Mouse (Mus musculus) liver, embryonic 12.5 days (tissue): ENCODE results near the gene Ankdd1a. TPM values are rescaled to one million over a fixed set of nuclear protein-coding genes. Genes with fewer than 3 reads are reported as not detected.

Source experiments
- ATAC-seq: fragments of 200-750 bp; cut with Nextera tagmentation; 2 replicates; pipeline ENCODE4 v1.8.0; 2017; ENCODE audit warnings: moderate number of reproducible peaks, mild to moderate bottlenecking, moderate library complexity
- H3K27ac ChIP-seq: fragments of 300-500 bp; sonication (generic); 2 replicates; pipeline ENCODE4 v1.5.1; 2016; ENCODE audit warnings: mild to moderate bottlenecking
- H3K27me3 ChIP-seq: fragments of 300-500 bp; sonication (generic); replicated peaks from 2 replicates; pipeline ENCODE4 v1.6.1; 2016; ENCODE audit warnings: mild to moderate bottlenecking, moderate library complexity
- H3K36me3 ChIP-seq: fragments of 300-500 bp; sonication (generic); 2 replicates; pipeline ENCODE4 v1.6.1; 2016; ENCODE audit warnings: mild to moderate bottlenecking, moderate library complexity
- H3K4me1 ChIP-seq: fragments of 300-500 bp; sonication (generic); 2 replicates; pipeline ENCODE4 v1.6.1; 2016
- H3K4me2 ChIP-seq: fragments of 300-500 bp; sonication (generic); 2 replicates; pipeline ENCODE4 v1.6.1; 2016; ENCODE audit warnings: mild to moderate bottlenecking, moderate library complexity
- H3K4me3 ChIP-seq: fragments of 300-500 bp; sonication (generic); 2 replicates; pipeline ENCODE4 v1.5.1; 2016; ENCODE audit warnings: mild to moderate bottlenecking, moderate library complexity
- H3K9ac ChIP-seq: fragments of 300-500 bp; sonication (generic); 2 replicates; pipeline ENCODE4 v1.6.1; 2016; ENCODE audit warnings: mild to moderate bottlenecking, moderate library complexity
- H3K9me3 ChIP-seq: fragments of 300-500 bp; sonication (generic); replicated peaks from 2 replicates; pipeline ENCODE4 v1.6.1; 2016; ENCODE audit warnings: mild to moderate bottlenecking, moderate library complexity
- WGBS: fragments of 180-500 bp; shearing (Covaris S2); methylation state at CpG from one replicate; pipeline ENCODE4 v1.1.7; 2016; ENCODE audit not compliant: insufficient replicate concordance; 5-methylcytosine and 5-hydroxymethylcytosine counted together
- polyA plus RNA-seq: library from polyadenylated mRNA; unstranded; fragments of >200 nt; fragmentation: Nextera tagmentation; extraction: Ambion mirVana; gene quantifications from 2 replicates; pipeline ENCODE4 v1.2.1, GENCODE M21; 2016

Ankdd1a gene
- polyA plus RNA-seq, 1 experiment from 2014 or later: not detected

- H3K4me1 ChIP-seq: peaks cover 87% of the 10 kb centered on the region
- H3K4me2 ChIP-seq: no peak overlapping the region
- no peak overlapping the region for H3K4me3 ChIP-seq
- H3K27ac ChIP-seq: peak overlapping the region; percentile 98
- no peaks in the 10 kb centered on the region for H3K9me3 ChIP-seq
- 88% methylated on average over 2 of the region's 2 CpGs for WGBS
- H3K9ac ChIP-seq: no peak overlapping the region
- ATAC-seq: no peak
- no peaks in the 10 kb centered on the region for H3K27me3 ChIP-seq
- peaks cover 62% of the 10 kb centered on the region for H3K36me3 ChIP-seq
Measured at GRCm38 (mm10) chr9:65552711-65553110, 32.7 kb upstream of the Ankdd1a start.

GRCm38 (mm10) chr9:65552141-65552540 lies 32.1 kb upstream of the Ankdd1a start:
- WGBS: 48% methylated on average over 5 of the region's 5 CpGs
- H3K27ac ChIP-seq: peak overlapping the region; percentile 98
- H3K9me3 ChIP-seq: no peaks in the 10 kb centered on the region
- ATAC-seq: no peak
- no peaks in the 10 kb centered on the region for H3K27me3 ChIP-seq
- peaks cover 57% of the 10 kb centered on the region for H3K36me3 ChIP-seq
- H3K4me3 ChIP-seq: no peak overlapping the region
- peak overlapping the region; percentile 28; the same call in 1 of the 2 replicates for H3K9ac ChIP-seq
- H3K4me1 ChIP-seq: peaks cover 87% of the 10 kb centered on the region
- H3K4me2 ChIP-seq: no peak overlapping the region

- H3K4me3 ChIP-seq: no peak overlapping the region
- H3K9ac ChIP-seq: peak overlapping the region; percentile 33
- ATAC-seq: peak; percentile 16; the same call in 1 of the 2 replicates
- H3K27me3 ChIP-seq: no peaks in the 10 kb centered on the region
- H3K27ac ChIP-seq: peak overlapping the region; percentile 98
- H3K4me2 ChIP-seq: 0 out of 2 replicates have a peak overlapping the region, but pooled peaks have one; percentile 8
- peaks cover 87% of the 10 kb centered on the region for H3K4me1 ChIP-seq
- no peaks in the 10 kb centered on the region for H3K9me3 ChIP-seq
- H3K36me3 ChIP-seq: peaks cover 46% of the 10 kb centered on the region
- WGBS: 8% methylated on average over 5 of the region's 5 CpGs
Measured at GRCm38 (mm10) chr9:65551035-65551434, 31.0 kb upstream of the Ankdd1a start.

GRCm38 (mm10) chr9:65550079-65550831 lies 30.3 kb upstream of the Ankdd1a start:
- no peak for ATAC-seq
- 33% methylated on average over 7 of the region's 7 CpGs for WGBS
- H3K4me1 ChIP-seq: peaks cover 87% of the 10 kb centered on the region

GRCm38 (mm10) chr9:65549643-65550042 lies 29.6 kb upstream of the Ankdd1a start:
- WGBS: 40% methylated on average over 5 of the region's 5 CpGs
- H3K4me3 ChIP-seq: no peak overlapping the region
- no peaks in the 10 kb centered on the region for H3K9me3 ChIP-seq
- H3K27me3 ChIP-seq: no peaks in the 10 kb centered on the region
- H3K36me3 ChIP-seq: peaks cover 35% of the 10 kb centered on the region
- peak overlapping the region; percentile 98 for H3K27ac ChIP-seq
- no peak overlapping the region for H3K4me2 ChIP-seq
- no peak overlapping the region for H3K9ac ChIP-seq
- H3K4me1 ChIP-seq: peaks cover 84% of the 10 kb centered on the region
- no peak for ATAC-seq

More at GRCm38 (mm10) chr9:65550079-65550831, 30.3 kb upstream of the Ankdd1a start:
- 0 out of 2 replicates have a peak overlapping the region, but pooled peaks have one; percentile 33 for H3K9ac ChIP-seq
- H3K4me3 ChIP-seq: no peak overlapping the region
- H3K9me3 ChIP-seq: no peaks in the 10 kb centered on the region
- no peaks in the 10 kb centered on the region for H3K27me3 ChIP-seq
- H3K27ac ChIP-seq: peak overlapping the region; percentile 98
- no peak overlapping the region for H3K4me2 ChIP-seq
- H3K36me3 ChIP-seq: peaks cover 38% of the 10 kb centered on the region

- peaks cover 81% of the 10 kb centered on the region for H3K4me1 ChIP-seq
- 76% methylated on average over 3 of the region's 3 CpGs for WGBS
Measured at GRCm38 (mm10) chr9:65549139-65549538, 29.1 kb upstream of the Ankdd1a start.

GRCm38 (mm10) chr9:65548311-65548710 lies 28.3 kb upstream of the Ankdd1a start:
- WGBS: 79% methylated on average over 8 of the region's 8 CpGs
- Histone ChIP-seq H3K9me3 (no peaks in the 10 kb centered on the region), H3K27ac (0 out of 2 replicates have a peak overlapping the region, but pooled peaks have one; percentile 37), H3K36me3 (peaks cover 22% of the 10 kb centered on the region), H3K4me1 (peaks cover 78% of the 10 kb centered on the region), H3K4me2 (no peak overlapping the region), H3K4me3 (no peak overlapping the region), H3K27me3 (no peaks in the 10 kb centered on the region), H3K9ac (no peak overlapping the region)
- ATAC-seq: no peak

More at GRCm38 (mm10) chr9:65549139-65549538, 29.1 kb upstream of the Ankdd1a start:
- Histone ChIP-seq H3K36me3 (peaks cover 30% of the 10 kb centered on the region), H3K27ac (peak overlapping the region; percentile 98; the same call in 1 of the 2 replicates), H3K9me3 (no peaks in the 10 kb centered on the region), H3K4me3 (no peak overlapping the region), H3K9ac (no peak overlapping the region), H3K4me2 (no peak overlapping the region), H3K27me3 (no peaks in the 10 kb centered on the region)
- ATAC-seq: no peak

GRCm38 (mm10) chr9:65547844-65548243 lies 27.9 kb upstream of the Ankdd1a start:
- peaks cover 76% of the 10 kb centered on the region for H3K4me1 ChIP-seq
- no peak for ATAC-seq
- H3K4me2 ChIP-seq: no peak overlapping the region
- WGBS: 74% methylated on average over 4 of the region's 4 CpGs
- no peak overlapping the region for H3K4me3 ChIP-seq
- H3K9me3 ChIP-seq: no peaks in the 10 kb centered on the region
- H3K27ac ChIP-seq: peak overlapping the region; percentile 37; the same call in 1 of the 2 replicates
- H3K27me3 ChIP-seq: no peaks in the 10 kb centered on the region
- H3K36me3 ChIP-seq: peaks cover 17% of the 10 kb centered on the region
- no peak overlapping the region for H3K9ac ChIP-seq

GRCm38 (mm10) chr9:65547111-65547510 lies 27.1 kb upstream of the Ankdd1a start:
- H3K27ac ChIP-seq: peak overlapping the region; percentile 77
- H3K4me3 ChIP-seq: no peak overlapping the region
- H3K9ac ChIP-seq: no peak overlapping the region
- WGBS: 79% methylated on average over 5 of the region's 5 CpGs
- peaks cover 76% of the 10 kb centered on the region for H3K4me1 ChIP-seq
- H3K4me2 ChIP-seq: no peak overlapping the region
- no peaks in the 10 kb centered on the region for H3K27me3 ChIP-seq
- ATAC-seq: no peak
- H3K36me3 ChIP-seq: peaks cover 10% of the 10 kb centered on the region
- no peaks in the 10 kb centered on the region for H3K9me3 ChIP-seq

- Histone ChIP-seq H3K9me3 (no peaks in the 10 kb centered on the region), H3K27ac (peak overlapping the region; percentile 77), H3K4me3 (no peak overlapping the region), H3K4me2 (peak overlapping the region; percentile 9; the same call in 1 of the 2 replicates), H3K4me1 (peaks cover 76% of the 10 kb centered on the region), H3K36me3 (0 out of 2 replicates have a peak, but pooled peaks cover 3% of the 10 kb centered on the region), H3K9ac (peak overlapping the region; percentile 43; the same call in 1 of the 2 replicates), H3K27me3 (no peaks in the 10 kb centered on the region)
- ATAC-seq: peak; percentile 77
- WGBS: 28% methylated on average over 4 of the region's 4 CpGs
Measured at GRCm38 (mm10) chr9:65546413-65546695, 26.4 kb upstream of the Ankdd1a start.

GRCm38 (mm10) chr9:65545635-65546412 lies 25.8 kb upstream of the Ankdd1a start:
- Histone ChIP-seq H3K27ac (peak overlapping the region; percentile 77), H3K9ac (peak overlapping the region; percentile 43; the same call in 1 of the 2 replicates), H3K4me2 (no peak overlapping the region), H3K4me3 (no peak overlapping the region), H3K36me3 (no peaks in the 10 kb centered on the region), H3K27me3 (no peaks in the 10 kb centered on the region), H3K9me3 (no peaks in the 10 kb centered on the region), H3K4me1 (peaks cover 74% of the 10 kb centered on the region)
- no peak for ATAC-seq
- WGBS: 66% methylated on average over 10 of the region's 10 CpGs

- 21% methylated on average over 7 of the region's 7 CpGs for WGBS
- H3K4me1 ChIP-seq: peaks cover 63% of the 10 kb centered on the region
- no peaks in the 10 kb centered on the region for H3K36me3 ChIP-seq
- H3K27me3 ChIP-seq: no peaks in the 10 kb centered on the region
- H3K4me2 ChIP-seq: peak overlapping the region; percentile 14; the same call in 1 of the 2 replicates
- peak overlapping the region; percentile 86 for H3K27ac ChIP-seq
- no peak overlapping the region; the same call in 1 of the 2 replicates for H3K9ac ChIP-seq
- no peak overlapping the region for H3K4me3 ChIP-seq
- H3K9me3 ChIP-seq: no peaks in the 10 kb centered on the region
- ATAC-seq: no peak
Measured at GRCm38 (mm10) chr9:65542111-65542524, 22.1 kb upstream of the Ankdd1a start.
